Mouse (Mus musculus): ENCODE data around the gene Fam43a. TPM values are rescaled to one million over a fixed set of nuclear protein-coding genes. Genes with fewer than 3 reads are reported as not detected.

The Fam43a gene
- polyA plus RNA-seq, 1 experiment from 2014 or later, result 7.2 TPM

- WGBS, result 68% methylated on average over 8 of the region's 8 CpGs
- DNase-seq (ENCODE audit: low spot score), result no peak
- Histone ChIP-seq H3K4me2 (no peak overlapping the region), H3K9me3 (ENCODE audit: control insufficient read depth, low read length) (no peaks in the 10 kb centered on the region), H3K9ac (ENCODE audit: low read depth, low read length) (no peak overlapping the region), H3K27ac (ENCODE audit: low read depth, low read length) (no peak overlapping the region), H3K4me1 (replicated peaks; ENCODE audit: control insufficient read depth, insufficient read depth, low read length) (no peaks in the 10 kb centered on the region), H3K27me3 (replicated peaks; ENCODE audit: control insufficient read depth, insufficient read depth, low read length) (no peaks in the 10 kb centered on the region), H3K4me3 (ENCODE audit: low read depth, low read length) (no peak overlapping the region), H3K36me3 (ENCODE audit: control insufficient read depth, insufficient read depth, low read length) (no peaks in the 10 kb centered on the region)
- ATAC-seq (replicated peaks; ENCODE audit: low FRiP score), result no peak
Measured at GRCm38 (mm10) chr16:30633906-30634746, 34.6 kb downstream of the Fam43a start.

GRCm38 (mm10) chr16:30638586-30638985 is 39.1 kb downstream of the Fam43a start:
- H3K9me3 ChIP-seq (ENCODE audit: control insufficient read depth, low read length), result peaks cover 2% of the 10 kb centered on the region; the same call in 1 of the 2 replicates
- H3K27me3 ChIP-seq (replicated peaks; ENCODE audit: control insufficient read depth, insufficient read depth, low read length), result no peaks in the 10 kb centered on the region
- no peaks in the 10 kb centered on the region for H3K36me3 ChIP-seq (ENCODE audit: control insufficient read depth, insufficient read depth, low read length)
- DNase-seq (ENCODE audit: low spot score) (no peak), ATAC-seq (replicated peaks; ENCODE audit: low FRiP score) (no peak)
- H3K9ac ChIP-seq (ENCODE audit: low read depth, low read length), result no peak overlapping the region
- H3K27ac ChIP-seq (ENCODE audit: low read depth, low read length), result no peak overlapping the region
- WGBS, result 90% methylated on average over 14 of the region's 14 CpGs
- no peak overlapping the region for H3K4me3 ChIP-seq (ENCODE audit: low read depth, low read length)
- no peaks in the 10 kb centered on the region for H3K4me1 ChIP-seq (replicated peaks; ENCODE audit: control insufficient read depth, insufficient read depth, low read length)
- H3K4me2 ChIP-seq, result no peak overlapping the region

GRCm38 (mm10) chr16:30640591-30640990 is 41.1 kb downstream of the Fam43a start:
- H3K9ac ChIP-seq (ENCODE audit: low read depth, low read length), result no peak overlapping the region
- peaks cover 2% of the 10 kb centered on the region; the same call in 1 of the 2 replicates for H3K9me3 ChIP-seq (ENCODE audit: control insufficient read depth, low read length)
- no peak for ATAC-seq (replicated peaks; ENCODE audit: low FRiP score)
- H3K4me3 ChIP-seq (ENCODE audit: low read depth, low read length), result no peak overlapping the region
- DNase-seq (ENCODE audit: low spot score), result no peak
- no peak overlapping the region for H3K4me2 ChIP-seq
- no peaks in the 10 kb centered on the region for H3K27me3 ChIP-seq (replicated peaks; ENCODE audit: control insufficient read depth, insufficient read depth, low read length)
- H3K36me3 ChIP-seq (ENCODE audit: control insufficient read depth, insufficient read depth, low read length), result no peaks in the 10 kb centered on the region
- no peaks in the 10 kb centered on the region for H3K4me1 ChIP-seq (replicated peaks; ENCODE audit: control insufficient read depth, insufficient read depth, low read length)
- no peak overlapping the region for H3K27ac ChIP-seq (ENCODE audit: low read depth, low read length)
- 74% methylated on average over 2 of the region's 2 CpGs for WGBS

- Histone ChIP-seq H3K27me3 (replicated peaks; ENCODE audit: control insufficient read depth, insufficient read depth, low read length) (no peaks in the 10 kb centered on the region), H3K4me2 (no peak overlapping the region), H3K4me1 (replicated peaks; ENCODE audit: control insufficient read depth, insufficient read depth, low read length) (no peaks in the 10 kb centered on the region; the same call in 1 of the 2 replicates), H3K27ac (ENCODE audit: low read depth, low read length) (no peak overlapping the region), H3K4me3 (ENCODE audit: low read depth, low read length) (no peak overlapping the region), H3K9ac (ENCODE audit: low read depth, low read length) (no peak overlapping the region), H3K36me3 (ENCODE audit: control insufficient read depth, insufficient read depth, low read length) (no peaks in the 10 kb centered on the region), H3K9me3 (ENCODE audit: control insufficient read depth, low read length) (peaks cover 2% of the 10 kb centered on the region; the same call in 1 of the 2 replicates)
- WGBS, result 63% methylated on average over 4 of the region's 4 CpGs
- ATAC-seq (replicated peaks; ENCODE audit: low FRiP score), result no peak
- DNase-seq (ENCODE audit: low spot score), result no peak
Measured at GRCm38 (mm10) chr16:30641408-30641807, 41.9 kb downstream of the Fam43a start.

- Histone ChIP-seq H3K4me3 (ENCODE audit: low read depth, low read length) (no peak overlapping the region), H3K27me3 (replicated peaks; ENCODE audit: control insufficient read depth, insufficient read depth, low read length) (no peaks in the 10 kb centered on the region), H3K36me3 (ENCODE audit: control insufficient read depth, insufficient read depth, low read length) (no peaks in the 10 kb centered on the region), H3K9me3 (ENCODE audit: control insufficient read depth, low read length) (peaks cover 2% of the 10 kb centered on the region; the same call in 1 of the 2 replicates), H3K27ac (ENCODE audit: low read depth, low read length) (no peak overlapping the region), H3K4me1 (replicated peaks; ENCODE audit: control insufficient read depth, insufficient read depth, low read length) (no peaks in the 10 kb centered on the region; the same call in 1 of the 2 replicates), H3K4me2 (no peak overlapping the region), H3K9ac (ENCODE audit: low read depth, low read length) (no peak overlapping the region)
- no peak for ATAC-seq (replicated peaks; ENCODE audit: low FRiP score)
- DNase-seq (ENCODE audit: low spot score), result no peak
- WGBS, result 67% methylated on average over 3 of the region's 3 CpGs
Measured at GRCm38 (mm10) chr16:30642229-30642628, 42.7 kb downstream of the Fam43a start.

DNA sequence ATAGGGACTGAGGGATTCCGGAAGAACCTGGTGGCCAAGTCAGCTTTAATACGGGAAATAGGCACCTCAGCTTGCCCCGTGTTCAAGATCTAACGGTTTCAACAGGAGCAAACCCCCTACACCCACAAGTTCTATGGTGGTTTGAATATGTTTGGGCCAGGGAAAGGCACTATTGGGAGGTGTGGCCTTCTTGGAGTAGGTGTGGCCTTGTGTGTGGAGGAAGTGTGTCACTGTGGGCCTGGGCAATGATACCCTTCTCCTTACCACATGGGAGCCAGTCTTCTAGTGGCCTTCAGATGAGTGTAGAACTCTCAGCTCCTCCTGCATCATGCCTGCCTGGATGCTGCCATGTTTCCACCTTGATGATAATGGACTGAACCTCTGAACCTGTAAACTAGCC is 45.5 kb downstream of the Fam43a start:
- 91% methylated on average over 4 of the region's 4 CpGs for WGBS
- Histone ChIP-seq H3K4me2 (no peak overlapping the region), H3K9me3 (ENCODE audit: control insufficient read depth, low read length) (peaks cover 2% of the 10 kb centered on the region; the same call in 1 of the 2 replicates), H3K4me1 (replicated peaks; ENCODE audit: control insufficient read depth, insufficient read depth, low read length) (no peaks in the 10 kb centered on the region; the same call in 1 of the 2 replicates), H3K9ac (ENCODE audit: low read depth, low read length) (no peak overlapping the region), H3K4me3 (ENCODE audit: low read depth, low read length) (no peak overlapping the region), H3K27me3 (replicated peaks; ENCODE audit: control insufficient read depth, insufficient read depth, low read length) (no peaks in the 10 kb centered on the region), H3K36me3 (ENCODE audit: control insufficient read depth, insufficient read depth, low read length) (no peaks in the 10 kb centered on the region), H3K27ac (ENCODE audit: low read depth, low read length) (no peak overlapping the region)
- DNase-seq (ENCODE audit: low spot score) (no peak), ATAC-seq (replicated peaks; ENCODE audit: low FRiP score) (no peak)

DNA sequence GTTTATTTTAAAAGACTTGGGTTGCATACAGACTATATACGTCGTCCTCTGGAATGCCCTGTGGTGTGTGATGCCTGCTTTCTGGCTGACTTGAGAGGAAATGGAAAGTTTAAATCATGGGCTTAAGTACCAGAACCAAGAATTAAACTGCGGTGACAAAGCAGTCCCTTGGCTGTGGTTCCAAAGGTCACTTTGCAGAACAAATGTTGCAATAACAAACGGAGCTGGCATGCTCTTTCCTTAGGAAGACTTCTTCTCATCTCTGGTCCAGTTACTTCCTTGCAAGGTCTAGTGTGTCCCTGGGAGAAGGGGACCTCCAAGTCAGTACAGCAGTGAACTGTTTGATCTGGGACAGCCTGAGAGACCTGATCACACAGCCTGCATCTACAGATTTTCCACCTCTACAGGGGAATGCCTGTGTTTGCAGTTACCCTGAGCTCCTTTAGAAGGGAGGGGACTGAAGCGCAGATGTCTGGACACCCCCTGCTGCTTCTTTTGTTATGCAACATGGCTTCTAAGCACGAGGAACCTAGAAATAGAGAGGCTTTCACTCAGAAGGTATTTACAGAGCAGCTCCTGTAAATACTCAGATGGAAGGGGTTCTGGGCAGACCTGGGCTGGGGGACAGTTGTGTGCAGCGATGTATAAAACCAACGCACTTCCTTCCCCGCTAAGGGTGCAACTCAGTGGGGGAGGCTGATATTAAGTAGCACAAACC is 46.5 kb downstream of the Fam43a start:
- Histone ChIP-seq H3K27ac (ENCODE audit: low read depth, low read length) (no peak overlapping the region), H3K27me3 (replicated peaks; ENCODE audit: control insufficient read depth, insufficient read depth, low read length) (no peaks in the 10 kb centered on the region), H3K4me3 (ENCODE audit: low read depth, low read length) (no peak overlapping the region), H3K9ac (ENCODE audit: low read depth, low read length) (no peak overlapping the region), H3K9me3 (ENCODE audit: control insufficient read depth, low read length) (peaks cover 2% of the 10 kb centered on the region; the same call in 1 of the 2 replicates), H3K36me3 (ENCODE audit: control insufficient read depth, insufficient read depth, low read length) (no peaks in the 10 kb centered on the region), H3K4me2 (no peak overlapping the region), H3K4me1 (replicated peaks; ENCODE audit: control insufficient read depth, insufficient read depth, low read length) (no peaks in the 10 kb centered on the region; the same call in 1 of the 2 replicates)
- no peak for DNase-seq (ENCODE audit: low spot score)
- 56% methylated on average over 9 of the region's 9 CpGs for WGBS
- no peak for ATAC-seq (replicated peaks; ENCODE audit: low FRiP score)

DNA sequence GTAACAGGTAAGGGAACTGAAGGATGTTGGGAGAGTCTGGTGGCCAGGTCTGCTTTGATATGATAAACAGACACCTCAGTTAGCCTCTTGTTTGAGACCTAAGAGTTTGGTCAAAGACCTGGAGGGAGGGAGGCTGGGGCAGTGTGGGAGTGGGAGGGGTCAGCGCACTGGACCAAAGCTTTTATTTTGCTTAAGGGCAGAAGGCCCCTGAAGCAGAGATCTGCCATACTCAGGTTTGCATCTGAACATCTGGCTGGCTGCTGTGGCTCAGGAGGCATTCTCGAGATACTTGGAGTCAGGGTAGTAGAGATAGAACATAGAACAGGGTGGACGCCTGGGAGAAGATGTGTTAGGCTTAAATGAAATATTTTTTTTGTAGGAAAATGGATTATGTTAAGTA is 47.3 kb downstream of the Fam43a start:
- H3K4me2 ChIP-seq, result no peak overlapping the region
- H3K4me3 ChIP-seq (ENCODE audit: low read depth, low read length), result no peak overlapping the region
- H3K9me3 ChIP-seq (ENCODE audit: control insufficient read depth, low read length), result peaks cover 2% of the 10 kb centered on the region; the same call in 1 of the 2 replicates
- no peak overlapping the region for H3K27ac ChIP-seq (ENCODE audit: low read depth, low read length)
- 81% methylated on average over 3 of the region's 3 CpGs for WGBS
- H3K27me3 ChIP-seq (replicated peaks; ENCODE audit: control insufficient read depth, insufficient read depth, low read length), result no peaks in the 10 kb centered on the region
- no peaks in the 10 kb centered on the region for H3K36me3 ChIP-seq (ENCODE audit: control insufficient read depth, insufficient read depth, low read length)
- no peaks in the 10 kb centered on the region; the same call in 1 of the 2 replicates for H3K4me1 ChIP-seq (replicated peaks; ENCODE audit: control insufficient read depth, insufficient read depth, low read length)
- DNase-seq (ENCODE audit: low spot score) (no peak), ATAC-seq (replicated peaks; ENCODE audit: low FRiP score) (no peak)
- no peak overlapping the region for H3K9ac ChIP-seq (ENCODE audit: low read depth, low read length)
